Mouse (Mus musculus): ENCODE data around the gene Pde6c. TPM values are rescaled to one million over a fixed set of nuclear protein-coding genes. Genes with fewer than 3 reads are reported as not detected.
A peak's percentile ranks its signal among the peaks of the same experiment; 100 is the strongest.

Gene Pde6c
- polyA plus RNA-seq, 1 experiment = 0.21 TPM

DNA sequence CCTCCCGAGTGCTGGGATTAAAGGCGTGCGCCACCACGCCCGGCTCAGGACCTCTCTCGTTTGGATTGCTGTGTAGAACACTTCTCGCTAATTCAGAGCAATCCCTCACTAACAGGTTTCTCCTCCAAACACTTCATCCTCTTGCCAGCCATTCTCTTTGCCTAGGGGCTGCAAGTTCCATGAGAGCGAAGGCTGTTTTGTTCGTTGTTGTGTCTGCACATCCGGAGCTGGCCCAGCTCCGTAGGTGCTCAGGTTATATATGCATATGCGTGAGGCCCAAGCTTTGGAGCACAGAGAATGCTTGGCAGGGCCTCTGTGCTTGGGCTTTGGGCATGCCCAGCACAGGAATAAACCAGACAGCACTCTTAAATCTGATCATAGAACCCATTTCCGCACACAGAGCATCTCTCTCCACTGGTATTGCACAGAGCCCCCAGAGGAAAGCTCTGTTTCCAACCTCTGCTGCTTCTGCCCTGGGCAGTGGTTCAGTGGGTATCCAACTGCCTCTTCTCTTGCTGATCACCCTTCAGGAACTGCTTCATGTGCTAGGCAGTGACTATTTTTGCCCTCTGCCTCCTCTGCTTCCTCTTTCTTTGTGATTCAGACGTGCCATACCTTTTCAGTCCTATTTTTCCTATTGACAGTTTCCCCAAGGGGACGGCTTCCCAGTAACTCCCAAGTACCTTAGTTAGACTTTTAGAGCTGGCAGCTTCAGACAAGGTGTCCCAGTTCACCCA is 22.9 kb upstream of the Pde6c start:
- H3K4me3 ChIP-seq (ENCODE audit: insufficient read depth, low read length) = no peak overlapping the region
- no peaks in the 10 kb centered on the region for H3K4me1 ChIP-seq (ENCODE audit: control insufficient read depth, insufficient read depth, low read length)
- TF ChIP-seq POLR2A (IDR thresholded peaks at IDR 0.05; ENCODE audit: extremely low read depth, insufficient read depth, low read length) = no peak
- TF ChIP-seq CTCF (IDR thresholded peaks at IDR 0.05; ENCODE audit: extremely low read depth, insufficient read depth, low read length) = no peak
- H3K27ac ChIP-seq (ENCODE audit: insufficient read depth, low read length) = no peak overlapping the region

DNA sequence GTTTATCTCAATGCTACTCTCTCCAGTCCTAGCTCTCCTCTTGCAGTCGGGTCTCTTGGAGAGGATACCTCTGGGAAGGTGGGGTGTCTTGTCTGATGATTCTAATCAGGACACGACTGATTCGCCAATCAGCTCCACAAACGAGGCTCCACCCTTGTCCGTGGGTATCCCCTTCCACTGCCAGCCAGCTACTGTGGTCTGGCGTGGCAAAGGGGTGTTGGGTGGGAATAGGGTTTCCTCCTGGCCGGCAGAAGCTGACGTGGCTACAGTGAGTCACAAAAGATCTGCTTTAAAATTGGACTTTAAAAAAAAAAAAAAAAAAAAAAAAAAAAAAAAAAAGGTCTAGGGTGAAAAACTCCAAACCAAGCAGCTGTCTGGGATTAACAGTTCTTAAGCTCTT is 21.5 kb upstream of the Pde6c start:
- Histone ChIP-seq H3K4me3 (ENCODE audit: insufficient read depth, low read length) (no peak overlapping the region), H3K4me1 (ENCODE audit: control insufficient read depth, insufficient read depth, low read length) (no peaks in the 10 kb centered on the region), H3K27ac (ENCODE audit: insufficient read depth, low read length) (no peak overlapping the region)
- no peak for TF ChIP-seq POLR2A (IDR thresholded peaks at IDR 0.05; ENCODE audit: extremely low read depth, insufficient read depth, low read length)
- no peak for TF ChIP-seq CTCF (IDR thresholded peaks at IDR 0.05; ENCODE audit: extremely low read depth, insufficient read depth, low read length)

DNA sequence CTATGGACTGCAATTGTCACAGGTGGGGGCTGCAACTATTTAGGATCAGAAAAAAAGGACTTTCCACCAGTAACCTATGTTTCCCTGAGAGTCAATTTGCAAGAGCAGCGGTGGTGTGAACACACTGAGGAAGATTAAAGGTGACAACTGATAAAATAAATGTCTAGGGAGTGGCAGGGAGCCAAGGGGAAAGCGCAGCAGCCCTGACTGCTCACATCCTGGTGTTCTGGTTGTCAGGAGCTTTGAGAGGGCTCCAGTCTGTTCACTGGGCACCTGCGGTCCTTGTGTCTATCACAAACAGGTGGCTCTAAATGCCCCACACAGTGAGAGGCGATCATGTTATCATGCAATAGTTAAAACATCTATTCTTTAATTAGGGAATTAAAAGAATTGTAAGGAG is 20.0 kb upstream of the Pde6c start:
- H3K4me3 ChIP-seq (ENCODE audit: insufficient read depth, low read length) = no peak overlapping the region
- H3K27ac ChIP-seq (ENCODE audit: insufficient read depth, low read length) = no peak overlapping the region
- TF ChIP-seq CTCF (IDR thresholded peaks at IDR 0.05; ENCODE audit: extremely low read depth, insufficient read depth, low read length) (no peak), POLR2A (IDR thresholded peaks at IDR 0.05; ENCODE audit: extremely low read depth, insufficient read depth, low read length) (no peak)
- H3K4me1 ChIP-seq (ENCODE audit: control insufficient read depth, insufficient read depth, low read length) = no peaks in the 10 kb centered on the region

- H3K27ac ChIP-seq (ENCODE audit: insufficient read depth, low read length) = no peak overlapping the region
- H3K4me3 ChIP-seq (ENCODE audit: insufficient read depth, low read length) = no peak overlapping the region
- no peaks in the 10 kb centered on the region for H3K4me1 ChIP-seq (ENCODE audit: control insufficient read depth, insufficient read depth, low read length)
- TF ChIP-seq CTCF (IDR thresholded peaks at IDR 0.05; ENCODE audit: extremely low read depth, insufficient read depth, low read length) = no peak
- no peak for TF ChIP-seq POLR2A (IDR thresholded peaks at IDR 0.05; ENCODE audit: extremely low read depth, insufficient read depth, low read length)
Observed at GRCm38 (mm10) chr19:38114834-38115491, 17.6 kb upstream of the Pde6c start.

- Histone ChIP-seq H3K4me1 (ENCODE audit: control insufficient read depth, insufficient read depth, low read length) (no peaks in the 10 kb centered on the region), H3K27ac (ENCODE audit: insufficient read depth, low read length) (no peak overlapping the region), H3K4me3 (ENCODE audit: insufficient read depth, low read length) (no peak overlapping the region)
- no peak for TF ChIP-seq POLR2A (IDR thresholded peaks at IDR 0.05; ENCODE audit: extremely low read depth, insufficient read depth, low read length)
- no peak for TF ChIP-seq CTCF (IDR thresholded peaks at IDR 0.05; ENCODE audit: extremely low read depth, insufficient read depth, low read length)
Observed at GRCm38 (mm10) chr19:38120123-38120760, 12.3 kb upstream of the Pde6c start.

GRCm38 (mm10) chr19:38123921-38124320 is 8.7 kb upstream of the Pde6c start:
- no peak overlapping the region for H3K27ac ChIP-seq (ENCODE audit: insufficient read depth, low read length)
- no peaks in the 10 kb centered on the region for H3K4me1 ChIP-seq (ENCODE audit: control insufficient read depth, insufficient read depth, low read length)
- no peak for TF ChIP-seq CTCF (IDR thresholded peaks at IDR 0.05; ENCODE audit: extremely low read depth, insufficient read depth, low read length)
- no peak for TF ChIP-seq POLR2A (IDR thresholded peaks at IDR 0.05; ENCODE audit: extremely low read depth, insufficient read depth, low read length)
- H3K4me3 ChIP-seq (ENCODE audit: insufficient read depth, low read length) = peak overlapping the region; percentile 38

GRCm38 (mm10) chr19:38124401-38125218 is 8.0 kb upstream of the Pde6c start:
- Histone ChIP-seq H3K27ac (ENCODE audit: insufficient read depth, low read length) (no peak overlapping the region), H3K4me1 (ENCODE audit: control insufficient read depth, insufficient read depth, low read length) (no peaks in the 10 kb centered on the region), H3K4me3 (ENCODE audit: insufficient read depth, low read length) (peak overlapping the region; percentile 38)
- TF ChIP-seq CTCF (IDR thresholded peaks at IDR 0.05; ENCODE audit: extremely low read depth, insufficient read depth, low read length) (no peak), POLR2A (IDR thresholded peaks at IDR 0.05; ENCODE audit: extremely low read depth, insufficient read depth, low read length) (no peak)

DNA sequence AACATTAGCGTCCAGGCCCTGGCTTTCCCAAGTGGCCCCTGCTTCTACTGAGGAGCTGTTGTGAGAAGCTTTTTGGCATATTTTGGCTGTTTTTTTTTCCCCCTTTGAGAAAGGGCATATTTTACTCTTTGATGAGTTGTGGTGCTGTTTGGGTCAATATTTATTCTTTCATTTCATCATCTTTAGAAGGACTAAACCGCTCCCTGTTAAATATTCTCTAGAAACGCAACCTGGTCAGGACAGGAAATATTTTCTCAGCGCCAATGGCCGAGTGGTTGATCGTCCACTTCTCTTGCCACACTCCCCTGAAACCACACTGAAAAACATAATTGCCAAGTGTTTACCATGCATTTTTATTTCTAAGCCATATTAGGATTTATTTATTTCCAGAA is 7.4 kb upstream of the Pde6c start, which contains the start of gene Rbp4:
Gene Rbp4, minus strand, starts transcription at position 63 of the 392 bp plus-strand sequence.
- Histone ChIP-seq H3K4me3 (ENCODE audit: insufficient read depth, low read length) (peak within 1 kb of the TSS; percentile 38), H3K27ac (ENCODE audit: insufficient read depth, low read length) (no peak within 1 kb of the TSS), H3K4me1 (ENCODE audit: control insufficient read depth, insufficient read depth, low read length) (no peaks in the 10 kb centered on the region)
- TF ChIP-seq POLR2A (IDR thresholded peaks at IDR 0.05; ENCODE audit: extremely low read depth, insufficient read depth, low read length) (no peak), CTCF (IDR thresholded peaks at IDR 0.05; ENCODE audit: extremely low read depth, insufficient read depth, low read length) (no peak)

- H3K27ac ChIP-seq (ENCODE audit: insufficient read depth, low read length) = no peak overlapping the region
- H3K4me1 ChIP-seq (ENCODE audit: control insufficient read depth, insufficient read depth, low read length) = no peaks in the 10 kb centered on the region
- no peak overlapping the region for H3K4me3 ChIP-seq (ENCODE audit: insufficient read depth, low read length)
- TF ChIP-seq CTCF (IDR thresholded peaks at IDR 0.05; ENCODE audit: extremely low read depth, insufficient read depth, low read length) (no peak), POLR2A (IDR thresholded peaks at IDR 0.05; ENCODE audit: extremely low read depth, insufficient read depth, low read length) (no peak)
Observed at GRCm38 (mm10) chr19:38126656-38127055, 5.9 kb upstream of the Pde6c start.

Data from cortical plate, adult 2 months (tissue).